Mouse (Mus musculus): ENCODE results near the gene Cntln.

The Cntln gene

GRCm38 (mm10) chr4:85049933-85050553, 165.9 kb downstream of the Cntln start:
- no peak for DNase-seq (ENCODE audit: low read depth in 1 of 2, low spot score in 2 of 2)

GRCm38 (mm10) chr4:85054616-85055015, 170.5 kb downstream of the Cntln start:
- DNase-seq (ENCODE audit: low read depth in 1 of 2, low spot score in 2 of 2): no peak

- no peak for DNase-seq (ENCODE audit: low read depth in 1 of 2, low spot score in 2 of 2)
These were observed 175.5 kb downstream of the Cntln start for GRCm38 (mm10) chr4:85059598-85059997.

GRCm38 (mm10) chr4:85061676-85062075, 177.6 kb downstream of the Cntln start:
- DNase-seq (ENCODE audit: low read depth in 1 of 2, low spot score in 2 of 2): no peak

GRCm38 (mm10) chr4:85096033-85096432, 211.9 kb downstream of the Cntln start:
- no peak for DNase-seq (ENCODE audit: low read depth in 1 of 2, low spot score in 2 of 2)

GRCm38 (mm10) chr4:85096682-85097081, 212.6 kb downstream of the Cntln start:
- no peak for DNase-seq (ENCODE audit: low read depth in 1 of 2, low spot score in 2 of 2)

GRCm38 (mm10) chr4:85102168-85102567, 218.1 kb downstream of the Cntln start:
- no peak for DNase-seq (ENCODE audit: low read depth in 1 of 2, low spot score in 2 of 2)

- no peak for DNase-seq (ENCODE audit: low read depth in 1 of 2, low spot score in 2 of 2)
These were observed 222.3 kb downstream of the Cntln start for GRCm38 (mm10) chr4:85106416-85106815.

GRCm38 (mm10) chr4:85106961-85107360, 222.9 kb downstream of the Cntln start:
- no peak for DNase-seq (ENCODE audit: low read depth in 1 of 2, low spot score in 2 of 2)

GRCm38 (mm10) chr4:85120271-85120670, 236.2 kb downstream of the Cntln start:
- DNase-seq (ENCODE audit: low read depth in 1 of 2, low spot score in 2 of 2): no peak

- no peak for DNase-seq (ENCODE audit: low read depth in 1 of 2, low spot score in 2 of 2)
These were observed 265.6 kb downstream of the Cntln start for GRCm38 (mm10) chr4:85149726-85150125.

GRCm38 (mm10) chr4:85151881-85152280, 267.8 kb downstream of the Cntln start:
- DNase-seq (ENCODE audit: low read depth in 1 of 2, low spot score in 2 of 2): no peak

- DNase-seq (ENCODE audit: low read depth in 1 of 2, low spot score in 2 of 2): no peak
These were observed 270.3 kb downstream of the Cntln start for GRCm38 (mm10) chr4:85154361-85154760.

- DNase-seq (ENCODE audit: low read depth in 1 of 2, low spot score in 2 of 2): no peak
These were observed 277.0 kb downstream of the Cntln start for GRCm38 (mm10) chr4:85161156-85161555.

- no peak for DNase-seq (ENCODE audit: low read depth in 1 of 2, low spot score in 2 of 2)
These were observed 278.6 kb downstream of the Cntln start for GRCm38 (mm10) chr4:85162468-85163312.

GRCm38 (mm10) chr4:85163313-85163615, 279.2 kb downstream of the Cntln start:
- no peak for DNase-seq (ENCODE audit: low read depth in 1 of 2, low spot score in 2 of 2)

GRCm38 (mm10) chr4:85168001-85168400, 283.9 kb downstream of the Cntln start:
- DNase-seq (ENCODE audit: low read depth in 1 of 2, low spot score in 2 of 2): no peak

GRCm38 (mm10) chr4:85175466-85175865, 291.4 kb downstream of the Cntln start:
- DNase-seq (ENCODE audit: low read depth in 1 of 2, low spot score in 2 of 2): no peak

GRCm38 (mm10) chr4:85178394-85179051, 294.4 kb downstream of the Cntln start:
- DNase-seq (ENCODE audit: low read depth in 1 of 2, low spot score in 2 of 2): no peak

Data from monocyte, adult 2 months (primary cell).